Mouse (Mus musculus) brain, adult 2 months (tissue): Measurements from ENCODE around the gene Diaph3.
A peak's percentile ranks its signal among the peaks of the same experiment; 100 is the strongest.

Source experiments
- DNase-seq: peaks from one replicate; pipeline ENCODE4 v3.0.0; 2011; ENCODE audit warnings: low read depth, low spot score

Gene Diaph3

DNA sequence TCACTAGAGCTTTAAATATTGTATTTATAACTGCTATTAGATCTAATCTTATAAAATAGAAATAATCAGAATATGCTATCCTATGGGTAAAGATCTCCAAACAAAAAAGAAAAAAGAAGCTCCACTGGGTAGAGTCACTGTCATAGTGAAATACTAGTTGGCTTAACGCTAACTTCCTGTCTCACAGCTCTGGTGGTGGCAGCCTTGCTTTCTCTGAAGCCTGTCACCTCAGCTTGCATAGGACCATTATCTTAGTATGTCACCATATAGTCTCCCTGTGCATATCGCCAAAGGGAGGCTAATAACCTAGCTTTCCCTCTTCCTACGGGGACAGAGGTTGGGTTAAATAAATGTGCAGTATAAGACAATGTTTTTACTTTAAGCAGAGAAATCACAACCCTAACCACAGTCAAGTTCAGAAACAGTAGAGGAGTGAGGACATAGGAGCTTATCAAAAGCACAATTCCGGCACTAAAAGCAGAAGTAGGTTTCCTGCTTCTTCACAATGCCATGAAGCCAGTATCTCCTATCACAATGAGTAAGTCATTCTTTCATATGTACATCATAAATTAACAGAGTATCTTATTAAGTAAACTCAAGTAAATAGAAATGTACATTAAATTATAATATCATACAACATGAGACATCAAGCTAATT, 293.8 kb downstream of the Diaph3 start:
- DNase-seq = no peak

DNA sequence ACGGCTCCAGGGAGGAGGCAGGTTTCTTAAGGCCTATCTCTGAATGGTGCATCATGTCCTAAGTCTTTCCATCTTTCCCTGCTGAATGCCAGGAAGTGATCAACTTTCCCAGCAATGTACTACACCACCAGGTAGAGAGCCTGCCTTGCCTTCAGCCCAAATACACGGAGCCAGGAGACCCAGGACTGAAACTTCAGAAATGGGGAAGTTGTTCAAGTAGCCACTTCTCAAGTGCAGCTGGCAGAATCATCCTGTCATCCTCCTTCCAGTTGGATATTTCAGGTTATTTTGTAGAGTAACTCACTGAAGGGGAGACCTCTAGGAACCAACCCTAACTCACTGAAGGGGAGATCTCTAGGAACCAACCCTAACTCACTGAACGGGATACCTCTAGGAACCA, 297.0 kb downstream of the Diaph3 start:
- no peak for DNase-seq

DNA sequence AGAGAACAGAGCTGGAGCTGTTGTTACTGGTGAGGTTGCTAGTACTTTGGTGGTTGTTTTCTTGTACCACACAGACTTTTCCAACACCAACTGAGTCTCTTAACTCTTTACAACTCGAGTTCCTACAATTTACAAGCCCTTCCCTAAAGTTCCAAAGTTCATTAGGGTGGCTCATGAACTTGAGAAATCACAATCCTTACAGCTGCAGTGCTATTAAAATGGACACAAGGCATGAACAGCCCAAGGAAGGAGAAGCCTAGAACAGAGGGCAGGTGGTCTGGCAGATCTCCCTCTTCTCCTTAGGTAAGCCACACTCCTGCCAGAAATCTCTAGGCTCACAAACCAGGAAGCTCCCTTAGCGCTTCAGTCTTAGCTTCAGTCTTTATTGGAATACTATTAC, 303.4 kb downstream of the Diaph3 start:
- DNase-seq = no peak

DNA sequence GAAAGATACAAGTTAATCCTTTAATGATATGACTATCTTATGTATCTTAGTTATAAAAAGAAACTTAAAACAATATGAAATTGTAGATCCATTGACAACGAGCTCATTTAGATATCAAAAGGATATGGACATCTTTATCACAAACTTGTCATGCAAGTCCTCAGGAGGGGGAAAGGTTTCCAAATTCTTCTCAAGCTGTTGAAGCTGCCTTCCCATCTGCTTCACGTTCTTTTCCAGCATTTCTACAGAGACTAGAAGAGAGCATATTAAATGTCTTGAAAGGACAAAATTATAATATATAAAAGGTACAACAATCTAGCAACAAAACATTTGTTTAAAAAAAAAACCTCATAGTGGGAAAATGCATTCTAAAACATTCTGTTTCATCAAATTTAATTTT, 306.2 kb downstream of the Diaph3 start:
- DNase-seq = peak; percentile 26

DNA sequence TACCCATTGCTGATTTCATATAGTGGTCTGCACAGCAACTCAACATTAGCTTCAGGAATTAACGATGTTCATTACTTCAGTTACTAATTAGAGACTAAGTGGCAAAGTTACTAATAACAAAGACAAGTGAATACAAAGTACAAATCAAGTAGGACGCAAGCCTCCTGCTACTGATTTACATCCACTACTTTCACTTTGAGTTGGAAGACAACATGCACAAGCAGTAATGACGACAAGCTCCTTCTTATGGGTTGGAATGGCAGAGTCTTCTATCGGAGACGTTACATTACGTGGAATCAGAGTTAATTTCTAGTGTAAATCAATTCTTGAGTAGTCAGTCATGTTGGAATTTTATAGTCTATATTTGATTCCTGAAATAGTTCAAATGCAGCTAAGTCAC, 306.8 kb downstream of the Diaph3 start:
- DNase-seq = no peak

DNA sequence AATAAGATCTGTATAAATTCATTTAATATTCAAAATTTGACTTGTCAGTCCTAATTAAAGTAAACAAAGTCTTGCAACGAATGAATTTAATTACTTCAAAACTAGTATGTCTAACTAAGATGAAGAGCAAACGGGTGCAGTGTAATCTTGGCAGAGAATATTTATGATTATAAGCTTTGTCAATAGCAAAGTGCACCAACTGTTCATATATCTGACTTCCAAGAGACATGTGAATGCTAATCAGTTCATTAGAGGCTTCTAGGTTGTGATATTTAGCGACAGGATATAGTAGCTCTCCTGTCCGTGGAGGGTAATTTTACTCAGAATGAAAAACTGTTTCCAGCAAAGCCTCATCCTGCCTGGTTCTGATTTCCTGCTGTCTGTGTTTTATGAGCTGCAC, 308.0 kb downstream of the Diaph3 start:
- no peak for DNase-seq

DNA sequence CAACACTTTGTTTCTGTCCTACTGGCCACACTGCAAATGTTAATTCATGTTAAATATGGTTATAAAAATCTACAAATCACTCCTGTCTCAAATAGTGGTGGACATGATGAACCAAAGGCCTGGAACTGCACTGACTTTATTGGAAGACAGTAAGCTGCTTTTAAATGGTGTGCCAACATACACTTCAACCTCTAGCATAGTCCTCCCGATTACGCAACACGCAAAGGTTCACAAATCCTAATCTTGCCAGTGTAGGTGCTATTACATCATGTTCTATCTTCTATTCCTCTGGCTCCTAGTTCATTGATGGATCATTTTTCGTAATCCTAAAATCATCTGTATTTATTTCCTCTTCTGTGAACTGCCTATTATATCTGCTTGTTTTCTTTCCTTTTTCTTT, 324.8 kb downstream of the Diaph3 start:
- DNase-seq = no peak

DNA sequence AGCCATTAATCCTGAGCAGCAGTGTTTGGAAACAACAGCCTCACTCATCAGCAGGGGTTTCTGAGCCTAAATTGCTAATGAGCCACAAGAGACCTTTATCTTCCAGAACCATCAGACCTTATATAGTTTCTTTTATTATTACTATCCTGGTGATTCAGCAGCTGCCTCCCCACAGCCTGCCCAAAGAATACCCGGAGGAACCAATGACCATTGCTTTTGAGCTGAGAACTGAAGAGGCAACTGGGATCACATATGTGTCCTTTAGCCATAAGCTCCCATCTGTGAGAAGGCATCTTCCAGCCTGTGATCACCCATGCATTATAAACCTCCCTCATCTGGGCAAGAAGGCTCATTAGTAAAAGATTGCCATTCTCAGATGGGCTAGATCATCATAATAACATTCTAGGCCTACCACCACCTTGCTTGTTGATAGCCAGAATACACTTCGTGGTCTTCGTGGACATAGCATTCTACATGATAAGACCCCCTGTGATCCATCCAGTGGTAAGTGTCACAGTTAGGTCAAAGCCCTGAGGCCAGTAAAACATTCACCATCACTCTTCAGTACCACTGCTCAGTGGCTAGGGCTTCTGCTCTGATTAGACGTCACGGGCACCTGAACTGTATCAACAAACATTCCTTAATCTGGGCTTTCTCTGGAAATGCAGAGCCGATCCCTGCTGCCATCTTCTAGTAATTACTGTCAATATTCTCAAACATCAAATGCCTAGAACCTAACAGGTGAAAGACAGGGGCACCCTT, 352.0 kb downstream of the Diaph3 start:
- no peak for DNase-seq

DNA sequence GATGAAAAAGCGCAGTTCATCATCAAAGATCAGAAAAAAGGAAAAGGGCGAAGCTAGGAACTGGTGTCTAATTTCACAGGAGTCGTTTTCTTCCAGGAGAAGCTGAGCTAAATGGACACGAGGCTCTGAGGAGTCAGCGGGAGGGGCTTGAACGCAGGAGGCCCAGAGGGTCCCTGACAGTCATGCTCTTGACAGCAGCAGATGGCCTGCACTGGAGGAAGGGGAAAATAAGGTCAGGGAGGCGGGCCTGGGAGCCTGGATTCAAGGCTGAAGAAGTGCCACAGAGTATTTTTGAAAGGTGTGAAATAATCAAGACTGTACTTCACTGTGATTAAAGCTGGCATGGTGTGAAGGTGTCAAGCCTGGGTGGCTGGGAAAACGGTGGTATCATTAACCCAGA, 354.2 kb downstream of the Diaph3 start:
- peak; percentile 18 for DNase-seq

DNA sequence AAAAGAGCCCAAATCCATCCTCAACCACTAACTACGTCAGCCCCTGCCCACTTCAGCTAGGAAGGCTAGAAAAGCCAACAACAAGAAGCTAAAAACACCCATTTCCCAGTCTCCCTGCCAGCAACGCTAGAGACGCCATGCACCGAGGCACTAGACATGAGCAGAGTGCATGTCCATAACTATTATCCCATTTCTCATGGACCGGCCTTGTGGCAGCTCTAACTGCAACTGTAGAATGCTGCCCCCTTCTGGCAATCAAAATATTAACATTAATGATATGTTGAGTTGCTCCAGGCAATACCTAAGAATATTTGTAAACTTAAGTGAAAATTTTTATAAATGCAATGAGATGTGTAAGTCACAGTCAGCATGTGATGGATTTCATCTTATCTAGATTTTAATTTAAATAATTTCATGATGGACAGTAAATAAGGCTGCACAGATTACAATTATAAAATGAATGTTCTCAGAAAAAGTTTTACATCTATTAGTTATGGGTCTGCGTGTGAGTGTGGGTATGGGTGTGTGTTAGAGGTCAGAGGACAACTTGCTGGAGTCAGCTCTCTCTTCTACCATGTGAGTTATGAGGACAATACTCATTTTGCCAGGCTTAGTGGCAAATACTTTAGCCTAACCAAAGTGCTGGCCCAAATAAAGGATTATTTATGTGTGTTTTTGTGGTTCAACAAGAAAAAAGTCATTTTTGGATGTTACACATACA, 359.3 kb downstream of the Diaph3 start:
- peak; percentile 69 for DNase-seq

DNA sequence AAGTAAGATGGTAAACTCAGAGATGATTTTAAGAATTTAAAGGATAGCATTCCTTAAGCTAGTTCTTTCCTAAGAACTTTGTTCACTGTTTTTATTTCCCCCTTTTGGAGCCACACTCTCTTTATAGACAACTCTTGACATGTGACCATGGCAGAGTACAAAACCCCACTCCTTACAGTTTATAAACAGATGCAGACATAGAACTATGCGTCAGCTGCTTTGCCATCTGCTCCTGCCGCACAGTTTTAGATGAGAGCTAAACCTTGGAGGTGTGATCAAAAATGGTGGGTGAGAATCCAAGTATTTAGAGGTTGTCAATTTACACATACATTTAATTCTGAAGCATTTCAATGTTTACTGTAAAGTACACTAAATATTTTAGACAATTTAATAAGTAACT, 367.7 kb downstream of the Diaph3 start:
- DNase-seq = peak; percentile 82

DNA sequence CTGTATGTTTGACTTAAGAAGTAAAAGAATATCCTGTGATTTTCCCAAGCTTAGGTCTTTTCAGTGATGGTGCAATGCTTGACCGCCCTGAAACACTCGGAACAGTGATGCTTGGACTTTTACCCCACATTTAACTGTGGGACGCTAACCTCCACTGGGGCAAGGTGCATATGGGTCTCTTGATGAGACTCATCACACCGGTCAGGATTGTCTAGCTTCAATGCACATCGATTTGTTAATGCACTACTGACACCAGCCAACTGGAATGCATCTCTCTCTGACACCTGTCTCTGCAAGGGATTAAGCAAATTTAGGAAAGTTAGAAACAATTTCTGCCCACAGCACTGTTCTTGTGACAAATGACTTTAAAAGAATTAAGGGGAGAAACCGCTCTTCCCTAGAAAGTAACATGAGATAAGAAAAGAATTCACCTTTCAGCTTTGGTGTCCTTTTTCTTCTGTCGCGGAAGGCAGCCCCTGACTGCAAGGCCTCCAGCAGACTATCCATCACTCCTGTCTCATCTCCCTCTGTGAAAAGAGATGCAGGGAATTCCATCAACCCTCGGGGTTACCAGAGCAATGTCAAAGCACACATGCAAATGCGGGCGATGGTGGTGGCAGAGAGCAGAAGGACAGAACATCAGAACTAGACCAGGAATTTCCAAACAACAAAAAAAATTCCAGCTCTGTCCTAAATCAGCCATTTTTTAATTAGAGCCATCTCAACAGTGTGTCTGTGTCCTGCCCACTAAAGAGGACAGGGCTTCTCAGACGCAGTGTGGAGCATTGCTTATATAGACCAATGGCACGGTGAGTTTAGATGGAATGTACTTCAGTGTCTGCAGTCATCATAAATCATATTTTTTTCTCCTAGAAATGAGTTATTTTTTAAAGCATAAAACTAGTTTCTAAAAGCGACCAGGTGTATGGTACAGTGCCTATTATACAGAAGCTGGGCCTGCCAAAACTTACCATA, 368.6 kb downstream of the Diaph3 start:
- DNase-seq = no peak

DNA sequence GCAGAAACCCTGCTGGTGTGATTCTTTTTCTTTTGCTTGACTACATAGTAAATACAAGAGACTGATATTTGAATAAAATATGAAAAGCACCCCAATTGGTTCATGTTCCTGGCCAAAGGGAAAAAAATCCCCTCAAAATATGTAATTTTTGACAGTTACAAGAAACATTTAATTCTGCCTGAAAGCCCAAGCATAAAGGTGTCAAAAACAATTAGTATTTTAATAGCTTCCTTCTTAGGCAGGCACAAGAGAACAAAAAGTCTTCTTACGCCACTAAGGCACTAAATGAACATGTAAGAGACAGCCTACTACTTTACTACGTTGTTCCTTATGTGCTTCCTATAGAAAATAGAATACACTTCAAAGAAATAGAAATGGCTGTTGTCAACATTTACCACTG, 376.7 kb downstream of the Diaph3 start:
- DNase-seq = no peak

DNA sequence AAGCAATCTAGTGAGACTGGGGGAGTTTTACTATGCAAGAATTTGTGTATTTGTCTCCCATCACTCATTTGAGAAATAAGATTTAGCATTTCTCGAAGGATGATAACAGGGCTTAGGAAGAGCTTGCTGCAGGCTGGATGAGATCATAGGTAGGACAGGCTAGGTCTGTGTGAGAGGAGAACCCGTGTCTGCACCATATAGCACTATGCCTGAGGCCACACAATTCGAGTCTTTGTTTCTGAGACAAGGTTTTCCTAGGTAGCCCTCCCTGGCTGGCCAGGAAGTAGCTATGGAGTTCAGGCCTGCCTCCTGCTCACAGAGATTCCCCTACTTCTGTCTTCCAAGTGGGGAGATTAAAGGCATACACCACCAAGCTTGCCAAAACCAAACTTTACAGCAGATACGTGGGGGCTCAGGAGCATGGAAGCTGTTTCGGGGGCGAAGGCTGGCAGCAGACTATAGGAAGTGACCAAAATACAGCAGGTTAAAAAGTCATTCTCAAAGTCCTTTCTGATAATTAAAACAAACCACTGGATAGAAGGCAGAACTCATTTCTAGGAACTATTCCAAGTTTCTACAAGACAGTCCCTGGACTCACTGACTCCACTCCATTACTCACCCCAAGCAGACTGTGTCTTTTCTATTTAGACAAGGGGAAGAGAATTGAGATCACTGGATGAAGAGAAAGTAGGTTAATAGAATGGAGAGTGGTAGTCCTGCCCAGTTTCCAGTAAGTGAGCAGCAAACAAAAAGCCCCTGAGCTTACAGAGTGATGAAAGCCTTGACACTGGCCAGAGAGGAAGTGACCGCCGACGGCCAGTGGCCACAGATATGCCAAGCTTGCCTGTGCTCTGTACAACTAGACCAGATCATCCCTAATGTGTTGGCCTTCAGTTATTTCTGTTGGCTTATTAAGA, 383.2 kb downstream of the Diaph3 start:
- peak; percentile 21 for DNase-seq

DNA sequence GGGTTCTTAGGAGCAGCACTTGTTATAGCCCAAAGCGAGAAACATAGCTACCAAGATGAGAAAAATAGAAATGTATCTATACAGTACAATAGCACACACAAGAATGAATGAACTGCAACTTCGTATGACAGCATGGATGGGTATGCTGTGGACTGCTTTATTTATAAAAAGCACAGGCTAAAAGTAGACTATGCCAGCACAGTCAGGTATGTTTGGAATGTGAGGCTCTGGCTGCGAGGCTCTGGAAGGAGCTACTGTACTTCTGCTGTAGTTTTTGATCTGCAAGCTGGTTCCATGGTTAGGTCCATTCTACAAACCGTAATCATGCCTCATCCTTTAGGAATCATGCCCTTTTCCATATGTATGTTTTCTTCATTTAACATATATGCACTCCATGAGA, 383.9 kb downstream of the Diaph3 start:
- DNase-seq = no peak

DNA sequence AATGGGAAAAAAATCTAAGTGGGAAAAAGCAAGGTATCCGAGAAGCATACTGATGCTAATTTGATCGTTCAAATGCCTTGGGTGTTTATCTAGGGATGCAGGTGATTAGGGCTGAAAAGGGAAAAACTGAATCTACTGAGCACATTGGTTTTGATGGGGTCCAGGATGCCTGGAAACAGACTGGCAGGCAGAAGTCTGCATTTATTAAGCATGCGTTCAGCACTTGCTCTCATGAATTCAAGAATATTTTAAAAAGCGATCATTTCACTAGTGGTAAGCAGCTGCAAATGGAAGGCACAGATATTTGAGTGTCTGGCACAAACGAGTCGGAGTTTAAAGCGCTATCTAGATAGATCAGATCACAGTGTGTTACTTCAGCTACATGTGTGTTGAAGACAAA, 390.7 kb downstream of the Diaph3 start:
- DNase-seq = peak; percentile 10

DNA sequence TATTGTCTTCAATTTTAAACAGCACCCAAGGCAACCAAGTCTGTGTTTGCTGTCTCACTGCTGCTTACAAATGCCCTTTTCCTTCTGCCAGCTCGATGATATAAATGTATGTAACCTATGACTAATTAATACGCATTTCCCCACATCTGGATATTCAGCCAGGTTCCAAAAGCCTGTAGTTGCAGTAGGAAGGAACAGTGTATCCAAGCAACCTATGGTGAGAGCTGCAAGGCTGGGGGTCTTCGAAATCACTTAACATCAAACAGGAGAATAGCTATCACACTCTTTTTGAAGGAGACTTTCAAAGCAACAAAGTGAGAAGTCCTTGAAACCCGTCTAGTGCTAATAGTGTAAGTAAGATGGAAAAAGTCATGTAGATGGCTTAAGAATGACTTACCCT, 391.6 kb downstream of the Diaph3 start:
- DNase-seq = peak; percentile 10

DNA sequence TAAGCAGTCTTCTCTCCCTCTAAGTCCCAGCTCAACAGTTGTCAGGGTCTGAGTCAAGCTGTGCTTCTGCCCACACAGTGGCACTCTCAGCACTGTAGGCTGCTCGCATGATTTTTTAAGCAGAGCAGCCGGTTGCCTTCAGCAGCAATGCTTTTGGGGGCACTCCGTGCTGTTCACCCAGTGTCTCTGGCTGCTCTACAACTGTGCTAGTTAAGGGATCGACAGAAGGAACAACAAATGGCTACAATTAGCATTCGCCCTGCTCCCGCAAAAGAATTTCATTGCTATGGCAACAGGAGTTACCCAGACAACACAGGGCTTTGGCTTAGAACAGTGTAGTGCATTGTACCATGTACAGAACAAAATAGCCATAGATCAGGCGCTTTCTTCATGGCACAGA, 392.2 kb downstream of the Diaph3 start:
- peak; percentile 95 for DNase-seq

DNA sequence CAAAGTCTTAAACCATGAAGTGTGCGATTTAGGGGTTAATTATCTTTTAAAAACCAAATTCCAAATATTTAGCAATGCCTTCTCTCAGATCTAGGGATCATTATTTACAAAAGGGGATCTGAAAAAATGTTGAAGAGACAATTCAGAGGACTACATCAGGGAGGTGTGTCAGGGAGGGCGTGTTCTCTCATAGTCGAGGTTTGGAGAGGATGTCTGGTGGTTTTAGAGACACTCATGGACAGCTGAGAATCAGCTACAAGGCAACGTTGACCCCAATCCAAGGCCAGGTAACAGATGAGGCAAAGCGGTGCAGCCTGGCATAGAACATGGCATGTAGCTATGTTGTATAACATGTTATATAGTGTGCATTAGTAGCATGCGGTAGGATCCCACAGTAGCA, 396.5 kb downstream of the Diaph3 start:
- DNase-seq = no peak

DNA sequence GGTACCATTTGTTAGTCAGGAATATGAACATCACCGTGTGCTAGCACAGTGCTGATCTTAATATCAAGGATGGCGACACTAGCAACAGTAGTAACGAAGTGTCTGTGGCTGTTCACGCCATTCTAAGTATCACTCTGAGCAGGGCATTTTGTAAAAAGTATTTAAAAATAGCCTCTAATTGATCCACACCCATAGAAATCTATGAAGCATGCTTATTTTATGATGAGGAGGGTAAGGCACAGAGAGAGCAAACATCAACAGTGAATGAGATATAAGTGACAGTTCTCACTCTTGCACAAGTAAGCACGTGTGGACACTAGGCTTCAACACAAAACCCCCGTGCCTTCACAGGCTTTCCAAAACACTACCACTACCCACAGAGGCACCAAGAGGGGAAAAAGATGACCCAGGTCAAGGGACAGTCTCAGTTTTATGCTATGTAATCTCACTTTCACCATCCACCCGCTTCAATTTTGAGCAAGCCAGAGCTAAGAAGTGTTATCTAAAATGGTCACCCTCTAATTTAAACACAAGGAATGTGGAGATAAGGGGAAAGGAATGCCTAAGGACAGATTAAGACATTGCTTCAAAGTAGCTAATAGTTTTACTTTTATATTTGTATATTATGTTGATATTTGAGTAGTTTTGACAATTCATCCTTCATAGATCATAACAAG, 399.0 kb downstream of the Diaph3 start:
- DNase-seq = no peak
